Mouse (Mus musculus): Measurements from ENCODE around the gene Atrnl1.

DNA sequence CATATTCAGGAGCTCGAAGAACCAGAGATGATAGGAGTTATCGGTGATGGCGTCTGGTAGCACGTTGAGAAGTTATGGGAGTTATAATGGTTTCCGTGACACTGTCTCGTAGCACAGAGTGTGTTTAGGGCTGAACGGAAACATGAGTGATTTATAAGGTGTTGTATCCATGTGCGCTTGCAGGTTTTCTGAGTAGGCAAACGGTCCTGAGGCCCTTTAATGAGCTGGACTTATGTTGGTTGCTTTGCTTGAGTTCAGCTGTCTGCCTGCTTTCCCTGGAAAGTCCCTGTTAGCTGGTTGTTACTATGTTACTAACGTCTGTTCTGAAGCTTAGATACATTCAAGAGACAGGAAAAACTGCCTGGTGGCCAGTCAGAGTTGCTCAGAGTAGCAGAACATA, 567.6 kb downstream of the Atrnl1 start:
- TF ChIP-seq POLR2A (IDR thresholded peaks at IDR 0.05; ENCODE audit: insufficient read depth, low read depth, low read length) (no peak), CTCF (IDR thresholded peaks at IDR 0.05; ENCODE audit: insufficient read depth, low read depth, low read length) (no peak)
